9 mouse cellular contexts compared by ENCODE assay signal in the genomic region with DNA sequence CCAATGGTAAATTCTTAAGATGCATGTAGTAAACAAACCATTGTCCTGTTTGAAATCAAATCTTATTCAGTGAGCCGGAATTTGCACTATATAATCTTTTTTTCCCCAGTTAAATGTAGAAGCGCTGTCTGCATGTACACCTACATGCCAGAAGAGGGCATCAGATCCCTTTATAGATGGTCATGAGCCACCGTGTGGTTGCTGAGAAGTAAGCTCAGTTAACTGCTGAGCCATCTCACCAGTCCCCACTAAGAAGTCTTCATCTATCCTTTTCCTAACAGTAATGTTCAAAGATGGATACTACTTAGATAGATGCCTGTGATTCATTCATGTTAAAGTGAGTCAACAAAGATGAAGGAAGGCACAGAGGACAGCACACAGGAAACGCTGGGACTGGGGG. TPM values are rescaled to one million over a fixed set of nuclear protein-coding genes. Genes with fewer than 3 reads are reported as not detected.
DNase-seq lines count a peak whose midpoint lies in the region; ATAC-seq lines count a peak whose summit lies in the region.
"Had no signal": no experiment of that assay in that cellular context is flagged by ENCODE, and none has a peak within 500 bp of the region (broad histone marks: within the 10 kb centered on the region; RNA-seq: fewer than 3 reads in every experiment).

No protein-coding gene starts in this region.

- peaks cover 27% of the 10 kb centered on the region for H3K36me3 ChIP-seq in forebrain, embryonic 15.5 days
- H3K36me3 ChIP-seq in forebrain, embryonic 10.5 days (replicated peaks): peaks cover 74% of the 10 kb centered on the region

- no peaks in the 10 kb centered on the region for H3K9me3 ChIP-seq in forebrain, embryonic 15.5 days
- H3K9me3 ChIP-seq in forebrain, embryonic 10.5 days: no peaks in the 10 kb centered on the region
- H3K9me3 ChIP-seq: limb, embryonic 12.5 days had no signal

- WGBS in forebrain, embryonic 15.5 days: 64% methylated on average over 4 of the region's 4 CpGs
- 63% methylated on average over 4 of the region's 4 CpGs for WGBS in forebrain, embryonic 10.5 days

- no peaks in the 10 kb centered on the region for H3K27me3 ChIP-seq in forebrain, embryonic 15.5 days
- no peaks in the 10 kb centered on the region for H3K27me3 ChIP-seq in forebrain, embryonic 10.5 days (ENCODE audit: poor library complexity, severe bottlenecking)
- H3K27me3 ChIP-seq: limb, embryonic 12.5 days had no signal

- no peak overlapping the region for H3K9ac ChIP-seq in forebrain, embryonic 15.5 days (replicated peaks)
- H3K9ac ChIP-seq: limb, embryonic 12.5 days had no signal

- peak; percentile 46; the same call in 1 of the 2 replicates for ATAC-seq in forebrain, embryonic 15.5 days (replicated peaks)

- no peak for DNase-seq in forebrain, embryonic 10.5 days (ENCODE audit: extremely low spot score, low spot score)
- peak; percentile 22 to 60 for DNase-seq in left cerebral cortex, postnatal 25 days (ENCODE audit: low spot score in 2 of 2)
- DNase-seq in left cerebral cortex, postnatal 4 days: no peak
- peak; percentile 14 for DNase-seq in MEL-GATA-1-ER (ENCODE audit: extremely low read depth, low read depth)
- DNase-seq in kidney, postnatal 36 days: peak; percentile 41 to 44
- no peak for DNase-seq in right cerebral cortex, postnatal 25 days
- DNase-seq in heart, adult 18-20 months: no peak

- H3K4me2 ChIP-seq in forebrain, embryonic 15.5 days (replicated peaks): no peak overlapping the region
- H3K4me2 ChIP-seq: limb, embryonic 12.5 days had no signal

- no peaks in the 10 kb centered on the region for H3K4me1 ChIP-seq in forebrain, embryonic 15.5 days
- 0 out of 2 replicates have a peak, but pooled peaks cover 5% of the 10 kb centered on the region for H3K4me1 ChIP-seq in forebrain, embryonic 10.5 days
- H3K4me1 ChIP-seq: limb, embryonic 12.5 days had no signal

- no peak overlapping the region for H3K4me3 ChIP-seq in forebrain, embryonic 15.5 days
- H3K4me3 ChIP-seq in forebrain, embryonic 10.5 days: no peak overlapping the region
- H3K4me3 ChIP-seq: limb, embryonic 12.5 days had no signal

- intact Hi-C loops in left cerebral cortex, postnatal 25 days (cut with DNase I): loop anchor here (5.0 to 10.0 kb wide), 2 partner anchors 91 to 412 kb away; a partner anchor contains a TSS
- intact Hi-C loops in left cerebral cortex, postnatal 4 days (cut with DNase I): loop anchor here (10.0 kb wide), 1 partner anchor 132 kb away; no protein-coding TSS in a partner anchor

- no peak overlapping the region for H3K27ac ChIP-seq in forebrain, embryonic 15.5 days (replicated peaks)
- no peak overlapping the region for H3K27ac ChIP-seq in forebrain, embryonic 10.5 days
- H3K27ac ChIP-seq: limb, embryonic 12.5 days had no signal

RNA-seq across cellular contexts. Expression of a gene that starts 31.9 kb away (rescaled TPM):
- polyA plus RNA-seq in forebrain, embryonic 15.5 days (2015; fragmentation: Nextera tagmentation; extraction: Ambion mirVana): not detected in 2 replicates
- polyA plus RNA-seq in forebrain, embryonic 10.5 days (2016; fragmentation: Nextera tagmentation; extraction: Ambion mirVana): not detected in 2 replicates
- not detected for total RNA-seq in left cerebral cortex, postnatal 25 days (2021)
- under 1 TPM; 0.30 to 0.34 TPM for total RNA-seq in left cerebral cortex, postnatal 4 days (2021)
- total RNA-seq in heart, adult 18-20 months (2021): 10 to 100 TPM in 1 of 2 experiments, 1 to 10 TPM in 1; 5.8 to 10.2 TPM

Comparison
In these comparisons a context has a peak if more than half of its experiments do, and no peak if none do; other contexts are left out.
1. DNase-seq: peak in left cerebral cortex, postnatal 25 days (2 of 2), MEL-GATA-1-ER (single experiment) and kidney, postnatal 36 days (2 of 2); none in forebrain, embryonic 10.5 days (single experiment), left cerebral cortex, postnatal 4 days (single experiment), right cerebral cortex, postnatal 25 days (single experiment) and heart, adult 18-20 months (0 of 2).
2. RNA of a gene that starts 31.9 kb away (total RNA-seq): 5.8 to 10.2 TPM in heart, adult 18-20 months; 0.30 to 0.34 TPM in left cerebral cortex, postnatal 4 days and not detected in left cerebral cortex, postnatal 25 days; every median in the first group is over 4 times any median in the second.